Mouse (Mus musculus) mature B cell (primary cell): ENCODE results near the gene Hepacam.

ENCODE experiments used
- in situ Hi-C: fragments of 300-500 bp; cut with MboI; formaldehyde crosslinking; loops from 2 replicates; pipeline ENCODE4 v1.14.3; 2019

Hepacam gene

GRCm38 (mm10) chr9:37433823-37434560 lies 66.8 kb downstream of the Hepacam start:
- in situ Hi-C loops = no loop called here

DNA sequence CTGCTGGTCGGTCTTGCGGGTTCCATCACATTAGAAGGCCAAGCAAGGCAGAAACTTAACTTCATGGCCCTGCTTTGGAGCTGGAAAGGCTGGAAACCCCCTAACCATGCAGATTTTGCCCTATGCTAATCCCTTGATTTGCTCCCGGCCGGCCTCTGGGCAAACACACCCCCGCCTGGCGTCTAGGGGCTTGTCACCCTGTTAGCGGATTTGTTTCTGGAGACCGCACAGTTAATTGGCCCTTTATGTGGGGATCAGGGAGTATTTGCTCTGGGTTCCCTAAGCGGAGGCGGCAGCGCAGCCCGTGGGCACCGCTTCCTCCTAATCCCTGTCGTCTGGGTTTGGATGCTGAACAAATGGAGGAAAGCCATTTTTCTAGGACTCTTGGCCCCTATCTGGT lies 67.8 kb downstream of the Hepacam start:
- in situ Hi-C loops = no loop called here

DNA sequence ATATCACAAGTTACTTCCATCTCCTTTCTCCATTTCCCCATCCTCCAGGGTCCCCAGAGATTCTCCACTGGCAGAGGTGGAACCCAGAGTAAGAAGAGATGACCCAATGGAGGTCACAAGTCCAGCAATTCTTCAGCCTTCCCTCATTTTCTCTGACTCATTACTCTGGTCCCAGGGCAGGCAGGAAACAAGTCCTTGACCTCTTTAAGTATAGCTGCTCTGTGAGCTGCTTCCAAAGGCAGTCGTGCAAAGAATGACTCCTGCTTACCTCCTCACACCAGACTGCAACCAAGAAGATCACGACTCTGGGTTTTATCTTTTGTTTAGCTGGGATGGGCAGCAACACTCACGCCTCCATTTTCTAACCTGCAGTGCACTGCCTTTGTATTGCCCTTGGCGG lies 68.5 kb downstream of the Hepacam start:
- in situ Hi-C loops = no loop called here
